Mouse (Mus musculus): ENCODE results near the gene Trio.

- no peak for TF ChIP-seq CTCF (IDR thresholded peaks at IDR 0.05; ENCODE audit: low read depth)
- no peak for TF ChIP-seq EP300 (optimal IDR thresholded peaks at IDR 0.05)
These were observed 299.4 kb downstream of the Trio start for GRCm38 (mm10) chr15:27726228-27726627.

All from stomach, postnatal 0 days (tissue).